Mouse (Mus musculus): ENCODE results near the gene Fam118a.

GRCm38 (mm10) chr15:84995041-84995440 is 33.7 kb upstream of the Fam118a start:
- TF ChIP-seq USF1 (IDR thresholded peaks at IDR 0.05; ENCODE audit: low read depth) (no peak), CTCF (IDR thresholded peaks at IDR 0.05; ENCODE audit: control insufficient read depth, insufficient read depth, insufficient read length) (no peak)
